Mouse (Mus musculus) lung, postnatal 0 days (tissue): ENCODE data around the gene Cdon. TPM values are rescaled to one million over a fixed set of nuclear protein-coding genes. Genes with fewer than 3 reads are reported as not detected.

ENCODE experiments used
- ATAC-seq: fragments of 200-750 bp; cut with Nextera tagmentation; 2 replicates; pipeline ENCODE4 v1.8.0; 2017; ENCODE audit warnings: moderate library complexity
- DNase-seq: peaks from one replicate; pipeline ENCODE4 v3.0.0-alpha.2; 2016; ENCODE audit warnings: low spot score
- H3K27ac ChIP-seq: fragments of 300-500 bp; sonication (generic); 2 replicates; pipeline ENCODE4 v1.5.1; 2014; ENCODE audit warnings: antibody characterized with exemption, mild to moderate bottlenecking, low read length, mixed read lengths
- H3K27me3 ChIP-seq: fragments of 300-500 bp; sonication (generic); replicated peaks from 2 replicates; pipeline ENCODE4 v1.6.1; 2014; ENCODE audit warnings: low read length, mixed read lengths; ENCODE audit not compliant: insufficient read depth
- H3K36me3 ChIP-seq: fragments of 300-500 bp; sonication (generic); 2 replicates; pipeline ENCODE4 v1.6.1; 2014; ENCODE audit warnings: low read length, mixed read lengths; ENCODE audit not compliant: insufficient read depth
- H3K4me1 ChIP-seq: fragments of 300-500 bp; sonication (generic); 2 replicates; pipeline ENCODE4 v1.6.1; 2014; ENCODE audit warnings: antibody characterized with exemption, low read depth, low read length, mixed read lengths; ENCODE audit not compliant: insufficient read depth
- H3K4me2 ChIP-seq: fragments of 300-500 bp; sonication (generic); replicated peaks from 2 replicates; pipeline ENCODE4 v1.6.1; 2014; ENCODE audit warnings: low read depth, mild to moderate bottlenecking, low read length, moderate library complexity, mixed read lengths
- H3K4me3 ChIP-seq: fragments of 300-500 bp; sonication (generic); 2 replicates; pipeline ENCODE4 v1.5.1; 2014; ENCODE audit warnings: low read depth, low read length
- H3K9ac ChIP-seq: fragments of 300-500 bp; sonication (generic); replicated peaks from 2 replicates; pipeline ENCODE4 v1.6.1; 2014; ENCODE audit warnings: low read depth, mild to moderate bottlenecking
- H3K9me3 ChIP-seq: fragments of 300-500 bp; sonication (generic); 2 replicates; pipeline ENCODE4 v1.6.1; 2016; ENCODE audit warnings: low read length, mixed read lengths
- CTCF ChIP-seq: IDR thresholded peaks from 2 replicates; pipeline ENCODE4 v1.5.1; 2016; ENCODE audit warnings: antibody characterized with exemption, mild to moderate bottlenecking
- EP300 ChIP-seq: IDR thresholded peaks from 2 replicates; pipeline ENCODE4 v1.6.1; 2016; ENCODE audit warnings: antibody characterized with exemption, mild to moderate bottlenecking, control low read depth
- WGBS: fragments of 180-500 bp; shearing (Covaris S2); extraction: QIAGEN DNeasy Blood & Tissue Kit; methylation state at CpG from one replicate; pipeline ENCODE4 v1.1.7; 2014; 5-methylcytosine and 5-hydroxymethylcytosine counted together
- polyA plus RNA-seq: library from polyadenylated mRNA; unstranded; fragments of >200 nt; fragmentation: Nextera tagmentation; extraction: Ambion mirVana; gene quantifications from 2 replicates; pipeline ENCODE4 v1.2.1, GENCODE M21; 2015

Cdon gene
- polyA plus RNA-seq, 1 experiment from 2014 or later, result 1.2 TPM

DNA sequence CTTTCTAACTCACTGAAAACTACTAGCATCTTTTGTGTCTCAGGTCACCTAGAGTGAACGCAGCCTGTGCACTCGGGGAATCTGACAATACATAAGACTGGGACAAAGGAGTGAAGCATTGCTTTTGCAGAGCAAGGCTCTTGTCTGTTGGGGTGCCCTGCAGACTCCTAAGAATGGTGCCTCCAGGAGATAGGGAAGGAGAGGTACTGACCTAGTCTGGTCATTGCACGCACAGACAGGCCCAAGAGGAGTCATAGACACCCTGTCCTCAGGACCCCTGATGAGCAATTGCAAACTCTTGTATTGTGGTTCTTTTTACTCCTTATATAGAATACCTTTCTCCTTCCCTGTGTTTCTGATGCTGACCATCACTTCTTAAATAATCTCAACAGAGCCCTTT, 13.4 kb downstream of the Cdon start:
- TF ChIP-seq EP300 (no peak), CTCF (no peak)
- Histone ChIP-seq H3K9me3 (no peaks in the 10 kb centered on the region), H3K27me3 (no peaks in the 10 kb centered on the region), H3K27ac (no peak overlapping the region), H3K4me1 (no peaks in the 10 kb centered on the region), H3K36me3 (no peaks in the 10 kb centered on the region), H3K4me2 (no peak overlapping the region), H3K9ac (no peak overlapping the region), H3K4me3 (no peak overlapping the region)
- WGBS, result 78% methylated on average over 3 of the region's 3 CpGs
- DNase-seq (no peak), ATAC-seq (no peak)

DNA sequence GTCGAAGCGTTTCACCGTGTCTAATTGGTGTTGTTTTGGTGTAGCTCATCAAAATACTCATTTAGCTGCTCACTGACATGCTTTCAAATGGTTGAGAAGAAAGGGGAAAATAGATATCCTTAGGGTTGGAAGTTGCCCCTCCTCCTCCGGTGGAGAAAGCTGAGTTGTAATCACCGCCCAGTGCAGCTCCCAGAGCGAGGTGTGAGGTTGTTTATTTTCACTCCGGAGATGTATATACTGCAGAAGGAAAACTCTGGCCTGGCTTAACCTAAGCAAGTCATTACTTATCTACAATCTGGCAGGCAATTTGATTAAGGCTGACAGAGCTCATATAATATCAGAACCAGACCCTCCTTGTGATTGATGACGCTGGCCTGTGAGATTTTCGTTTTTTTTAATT, 14.6 kb downstream of the Cdon start:
- 28% methylated on average over 9 of the region's 9 CpGs for WGBS
- H3K27ac ChIP-seq, result no peak overlapping the region
- TF ChIP-seq EP300, result no peak
- no peak for TF ChIP-seq CTCF
- no peak overlapping the region for H3K4me3 ChIP-seq
- no peak overlapping the region for H3K4me2 ChIP-seq
- H3K27me3 ChIP-seq, result no peaks in the 10 kb centered on the region
- no peak for DNase-seq
- no peaks in the 10 kb centered on the region for H3K9me3 ChIP-seq
- ATAC-seq, result no peak
- no peaks in the 10 kb centered on the region for H3K36me3 ChIP-seq
- no peaks in the 10 kb centered on the region for H3K4me1 ChIP-seq
- no peak overlapping the region for H3K9ac ChIP-seq

DNA sequence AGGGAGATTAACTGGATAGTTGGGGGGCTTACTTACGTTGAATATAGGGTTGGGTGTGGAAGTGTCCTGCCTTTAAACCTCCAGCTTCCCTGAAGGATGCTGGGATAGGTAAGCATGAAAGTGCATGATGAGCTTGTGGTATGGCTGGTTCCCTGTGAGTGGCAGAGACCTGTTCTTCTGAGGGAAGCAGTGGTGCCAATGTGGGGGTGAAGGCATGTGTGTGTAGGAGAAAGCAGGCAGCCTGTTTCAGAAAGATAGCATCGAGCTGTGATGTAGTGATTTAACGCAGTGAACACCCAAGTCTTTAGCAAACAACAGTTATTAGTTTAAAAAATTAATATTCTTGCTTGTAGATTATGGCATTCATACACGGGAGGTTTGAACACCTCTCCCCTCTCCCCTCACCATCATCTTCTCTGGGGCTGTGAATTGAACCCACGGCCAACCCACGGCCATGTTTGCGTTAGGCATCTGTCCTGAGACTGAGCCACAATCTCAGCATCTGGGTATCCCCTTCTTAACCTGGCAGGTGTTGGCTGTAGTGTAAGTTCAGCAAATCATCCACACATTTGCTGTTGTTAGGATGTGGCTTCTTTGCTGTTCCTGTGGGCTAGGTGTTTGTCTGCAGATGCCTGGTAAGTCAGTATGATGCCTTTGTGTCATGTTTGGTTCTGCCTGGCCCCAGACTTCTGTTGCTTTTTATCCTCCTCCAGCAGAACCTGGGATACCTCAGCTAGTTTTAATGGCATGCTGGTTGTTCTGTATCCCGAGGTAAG, 17.5 kb downstream of the Cdon start:
- Histone ChIP-seq H3K4me3 (no peak overlapping the region), H3K27me3 (no peaks in the 10 kb centered on the region), H3K9ac (no peak overlapping the region), H3K4me2 (no peak overlapping the region), H3K27ac (no peak overlapping the region), H3K36me3 (no peaks in the 10 kb centered on the region), H3K9me3 (no peaks in the 10 kb centered on the region), H3K4me1 (no peaks in the 10 kb centered on the region)
- no peak for ATAC-seq
- no peak for TF ChIP-seq CTCF
- TF ChIP-seq EP300, result no peak
- no peak for DNase-seq
- WGBS, result 90% methylated on average over 8 of the region's 8 CpGs

DNA sequence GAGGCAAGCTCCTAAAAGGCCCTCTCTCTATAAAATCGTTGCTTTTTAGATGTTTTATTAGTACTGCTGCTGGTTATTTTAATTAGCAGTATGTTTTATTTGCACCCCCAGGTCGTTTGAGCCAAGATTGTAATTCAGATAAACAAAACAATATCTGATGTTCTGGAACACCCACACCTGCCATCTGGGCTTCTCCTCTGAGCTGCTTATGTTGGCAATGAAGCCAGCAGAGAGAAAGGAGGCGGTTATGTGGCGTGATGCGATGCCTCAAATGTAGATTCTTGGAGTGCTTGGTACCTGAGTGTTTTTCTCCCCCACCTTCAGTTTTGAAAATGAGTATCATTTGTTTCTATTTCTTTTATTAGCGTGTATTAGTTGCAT, 18.1 kb downstream of the Cdon start:
- H3K27ac ChIP-seq, result no peak overlapping the region
- H3K9ac ChIP-seq, result no peak overlapping the region
- H3K4me3 ChIP-seq, result no peak overlapping the region
- H3K4me1 ChIP-seq, result no peaks in the 10 kb centered on the region
- ATAC-seq, result no peak
- no peaks in the 10 kb centered on the region for H3K27me3 ChIP-seq
- no peak for TF ChIP-seq CTCF
- no peaks in the 10 kb centered on the region for H3K9me3 ChIP-seq
- H3K36me3 ChIP-seq, result no peaks in the 10 kb centered on the region
- H3K4me2 ChIP-seq, result no peak overlapping the region
- DNase-seq, result no peak
- 75% methylated on average over 6 of the region's 6 CpGs for WGBS

DNA sequence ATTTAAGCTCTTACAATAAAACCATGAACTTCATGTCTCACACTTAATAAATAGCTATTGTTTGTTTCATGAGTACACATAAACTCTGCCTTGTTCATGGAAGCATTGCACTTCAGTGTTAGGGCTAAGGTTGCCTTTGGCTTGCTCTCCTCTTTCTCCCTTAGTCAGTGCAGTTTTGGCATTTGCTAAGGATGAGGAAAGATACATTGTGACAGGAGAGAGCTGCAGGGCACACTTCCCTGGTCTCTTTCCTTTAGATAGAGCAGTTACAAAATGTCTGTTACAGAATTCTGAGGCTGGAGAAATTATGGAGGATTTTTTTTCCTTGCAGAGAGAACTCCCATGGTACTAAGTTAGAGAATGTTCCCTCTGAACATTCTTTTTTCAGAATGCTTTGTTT, 18.8 kb downstream of the Cdon start:
- ATAC-seq (no peak), DNase-seq (no peak)
- H3K4me3 ChIP-seq, result no peak overlapping the region
- H3K4me1 ChIP-seq, result no peaks in the 10 kb centered on the region
- H3K27ac ChIP-seq, result no peak overlapping the region
- no peaks in the 10 kb centered on the region for H3K27me3 ChIP-seq
- H3K4me2 ChIP-seq, result no peak overlapping the region
- no peaks in the 10 kb centered on the region for H3K9me3 ChIP-seq
- no peak for TF ChIP-seq EP300
- H3K36me3 ChIP-seq, result no peaks in the 10 kb centered on the region
- no peak overlapping the region for H3K9ac ChIP-seq

DNA sequence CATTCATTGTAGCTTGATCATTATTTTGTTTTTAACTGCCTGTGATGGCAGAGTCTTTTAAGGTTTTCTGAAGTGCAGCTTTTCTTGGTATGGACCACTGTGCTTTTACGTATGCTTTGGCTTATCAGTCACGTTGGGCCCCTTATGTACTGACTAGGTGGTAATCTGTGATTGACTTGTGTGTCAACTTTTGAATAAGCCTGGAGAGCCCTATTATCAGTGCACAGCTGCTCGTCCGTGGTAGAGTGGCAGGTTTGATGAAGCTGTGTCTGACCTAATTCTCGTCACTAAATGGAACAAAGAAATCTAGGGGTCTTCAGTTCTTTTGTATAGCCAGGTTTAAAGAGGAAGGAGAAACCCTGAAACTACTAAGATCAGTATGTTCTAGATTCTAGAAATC, 21.5 kb downstream of the Cdon start:
- Histone ChIP-seq H3K4me1 (no peaks in the 10 kb centered on the region), H3K9me3 (no peaks in the 10 kb centered on the region), H3K4me2 (no peak overlapping the region), H3K36me3 (no peaks in the 10 kb centered on the region), H3K9ac (no peak overlapping the region), H3K4me3 (no peak overlapping the region), H3K27ac (no peak overlapping the region), H3K27me3 (no peaks in the 10 kb centered on the region)
- DNase-seq (no peak), ATAC-seq (no peak)
- TF ChIP-seq CTCF (no peak), EP300 (no peak)
- 34% methylated on average over 5 of the region's 5 CpGs for WGBS
